Mouse (Mus musculus) CD8-positive naive resting alpha-beta T cell, adult 2 months (primary cell): ENCODE data around the gene Timm23.
"Not testable (repeated sequence)": the region's sequence is repeated elsewhere in the genome, so short reads cannot be mapped to it uniquely, and the experiment has no call there.

ENCODE experiments used
- DNase-seq, 2 experiments: peaks; one replicate each; pipeline ENCODE4 v3.0.0; 2022; ENCODE audit warnings: low read depth in 2 of 2, low spot score in 2 of 2

The Timm23 gene

GRCm38 (mm10) chr14:32136467-32136866 lies 65.2 kb downstream of the Timm23 start:
- not testable (repeated sequence) for DNase-seq

- no peak for DNase-seq
Observed at GRCm38 (mm10) chr14:32134293-32134692, 67.4 kb downstream of the Timm23 start.

DNA sequence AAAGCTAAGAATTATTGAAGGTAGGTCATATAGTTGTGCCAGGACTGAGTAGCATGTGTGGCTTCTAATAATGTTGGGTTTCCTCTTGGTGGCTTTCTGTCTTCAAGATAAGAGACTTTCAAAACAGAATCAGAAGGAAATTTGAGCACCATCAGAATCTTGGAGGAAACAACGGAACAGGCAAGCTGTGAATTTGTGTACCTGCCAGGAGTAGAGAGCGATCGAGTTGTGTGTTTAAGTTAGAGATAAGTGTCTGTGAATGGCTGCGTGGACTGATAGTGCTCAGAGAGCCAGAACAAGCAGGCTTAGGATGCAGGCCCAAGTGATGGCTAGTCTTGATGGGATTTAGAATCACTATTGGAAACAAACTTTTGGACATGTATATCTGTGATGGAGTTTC lies 69.9 kb downstream of the Timm23 start:
- no peak for DNase-seq
